Mouse (Mus musculus) spleen, postnatal 10 days (tissue): Measurements from ENCODE around the gene 1810049J17Rik.
A peak's percentile ranks its signal among the peaks of the same experiment; 100 is the strongest.

Experiments
- DNase-seq, 2 experiments: peaks; one replicate each; pipeline ENCODE4 v3.0.0; 2021 to 2022; ENCODE audit warnings: low spot score in 2 of 2

1810049J17Rik gene

DNA sequence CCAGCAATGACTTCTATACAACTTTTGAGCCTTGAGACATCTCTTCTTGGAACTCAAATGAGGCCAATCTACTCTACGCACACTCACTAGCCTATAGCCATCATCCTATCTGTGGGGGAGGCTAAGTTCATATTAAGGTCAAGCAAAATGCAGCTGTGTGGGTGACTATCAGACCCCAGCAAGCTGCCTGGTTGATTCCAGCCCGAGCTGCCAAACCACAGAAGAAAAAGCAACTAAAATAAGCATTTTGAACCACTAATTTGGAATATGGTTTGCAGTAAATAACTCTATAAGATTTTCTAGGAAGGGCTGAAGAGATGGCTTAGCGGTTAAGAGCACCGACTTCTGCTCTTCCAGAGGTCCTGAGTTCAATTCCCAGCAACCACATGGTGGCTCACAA is 11.0 kb downstream of the 1810049J17Rik start:
- no peak for DNase-seq

DNA sequence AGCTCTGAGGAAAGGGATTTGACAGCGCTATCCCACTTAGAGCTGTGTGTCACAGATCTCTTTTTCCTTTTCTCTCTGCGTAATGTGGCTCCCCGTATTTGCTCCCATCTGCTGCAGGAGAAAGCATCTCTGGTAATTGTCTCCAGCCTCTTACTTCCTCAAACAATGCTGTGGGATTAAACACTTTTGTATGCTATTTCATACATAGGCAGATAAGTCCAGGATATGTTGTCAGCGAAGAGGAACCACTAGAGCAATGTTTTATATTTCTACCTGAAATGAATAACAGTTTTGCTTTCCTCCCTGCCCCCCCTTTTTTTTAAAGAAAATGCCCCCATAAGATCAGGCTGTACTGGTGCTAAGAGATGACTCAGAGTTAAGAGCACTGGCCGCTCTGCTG is 13.2 kb downstream of the 1810049J17Rik start:
- no peak for DNase-seq

DNA sequence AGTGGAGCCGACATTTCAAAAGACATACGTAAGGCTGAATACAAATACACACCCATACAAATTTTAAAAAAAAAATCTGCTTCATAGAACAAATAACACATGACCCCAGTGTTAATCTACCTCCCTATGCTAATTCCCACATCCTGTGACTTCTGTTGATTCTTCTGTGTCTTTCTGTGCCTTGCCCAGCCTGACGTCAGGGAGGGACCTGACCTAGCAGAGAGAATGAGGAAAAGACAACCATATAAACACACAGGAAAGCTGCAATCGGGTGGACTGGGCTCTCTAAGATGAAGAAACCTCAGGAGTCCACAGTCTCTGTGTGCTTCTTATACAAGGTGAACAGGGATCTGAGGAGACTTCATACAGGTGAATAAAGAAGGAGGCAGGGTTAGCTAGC is 14.6 kb downstream of the 1810049J17Rik start:
- no peak for DNase-seq

- DNase-seq = no peak
Observed at GRCm38 (mm10) chr15:12306188-12307071, 15.3 kb downstream of the 1810049J17Rik start.

DNA sequence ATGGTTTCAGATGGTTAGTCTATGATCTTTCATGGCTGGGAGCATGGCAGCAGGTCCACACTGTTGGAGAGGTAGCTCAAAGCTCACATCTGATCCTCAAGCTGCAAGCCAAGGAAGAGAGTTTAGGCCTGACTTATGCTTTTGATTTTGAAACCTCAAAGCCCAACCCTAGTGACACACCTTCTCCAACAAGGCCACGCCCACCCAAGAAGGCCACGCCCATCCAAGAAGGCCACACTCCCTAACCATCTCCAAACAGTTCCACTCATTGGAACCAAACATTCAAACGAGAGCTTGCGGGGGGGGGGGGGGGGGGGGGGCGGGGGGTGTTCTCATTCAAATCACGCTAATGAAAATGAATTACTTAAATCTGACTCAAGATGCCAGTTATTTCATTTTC is 19.9 kb downstream of the 1810049J17Rik start:
- DNase-seq = peak in 1 of 2 experiments; percentile 43

DNA sequence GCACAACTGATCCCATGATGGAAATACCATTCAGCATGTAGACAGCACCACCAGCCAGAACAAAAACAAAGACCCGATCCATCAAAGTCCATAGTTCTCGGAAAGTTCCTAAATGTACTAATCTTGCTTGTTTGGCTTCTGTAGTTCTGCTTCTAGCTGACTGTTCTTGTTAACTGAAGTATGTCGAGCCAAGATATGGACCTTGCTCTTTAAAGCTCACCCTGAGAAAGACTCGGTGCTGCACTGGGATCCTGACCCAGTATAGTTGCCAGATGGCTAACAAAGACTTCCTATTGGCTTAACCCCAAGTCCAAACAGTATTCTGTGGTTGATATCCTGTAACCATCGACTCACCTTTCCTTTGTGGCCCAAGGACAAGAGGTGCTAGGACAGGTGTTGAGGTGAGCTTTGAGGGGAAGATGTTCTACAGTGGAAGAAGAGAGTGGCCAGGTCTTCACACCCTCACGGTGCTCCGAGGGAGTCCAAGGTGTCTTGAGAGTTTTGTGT is 23.4 kb downstream of the 1810049J17Rik start:
- no peak for DNase-seq

GRCm38 (mm10) chr15:12296228-12296627 is 25.5 kb downstream of the 1810049J17Rik start:
- no peak for DNase-seq

GRCm38 (mm10) chr15:12291757-12292156 is 29.9 kb downstream of the 1810049J17Rik start:
- DNase-seq = no peak

- DNase-seq = no peak
Observed at GRCm38 (mm10) chr15:12290330-12290729, 31.4 kb downstream of the 1810049J17Rik start.

DNA sequence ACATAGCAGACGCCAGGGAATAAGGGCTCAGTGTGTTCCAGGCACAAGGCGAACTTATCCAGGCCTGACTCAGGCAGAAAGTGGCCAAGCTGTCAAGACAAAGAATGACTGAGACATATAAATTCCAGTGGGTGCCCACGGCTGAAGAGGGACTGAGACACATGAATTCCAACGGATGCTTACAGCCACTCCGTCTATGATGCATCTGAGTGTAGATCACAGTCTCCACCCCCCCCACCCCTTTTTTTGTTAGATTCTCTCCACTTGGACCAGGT is 36.2 kb downstream of the 1810049J17Rik start:
- DNase-seq = no peak

GRCm38 (mm10) chr15:12284794-12285534 is 36.7 kb downstream of the 1810049J17Rik start:
- DNase-seq = no peak

- DNase-seq = no peak
Observed at GRCm38 (mm10) chr15:12279816-12280215, 41.9 kb downstream of the 1810049J17Rik start.

DNA sequence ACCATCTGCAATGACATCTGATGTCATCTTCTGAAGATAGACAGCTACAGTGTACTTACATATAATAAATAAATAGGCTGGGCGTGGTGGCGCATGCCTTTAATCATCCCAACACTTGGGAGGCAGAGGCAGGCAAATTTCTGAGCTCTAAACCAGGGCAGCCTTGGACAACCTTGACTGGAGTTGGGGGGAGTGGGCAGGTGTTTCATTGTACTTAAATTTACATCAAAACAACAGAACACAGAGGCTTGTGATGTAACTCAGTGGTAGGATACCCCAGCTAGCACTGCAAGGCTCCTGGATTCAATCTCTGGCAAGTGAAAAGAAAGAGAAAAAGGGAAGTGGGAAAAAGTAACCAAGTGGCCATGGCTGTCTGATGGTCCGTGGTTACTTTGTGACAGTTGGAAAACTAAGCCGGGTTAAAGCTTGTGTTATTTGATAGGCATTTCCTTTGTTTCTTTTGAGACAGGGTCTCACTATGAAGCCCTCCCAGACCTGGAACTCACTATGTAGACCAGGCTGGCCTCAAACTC is 46.5 kb downstream of the 1810049J17Rik start:
- DNase-seq = no peak

- DNase-seq = no peak
Observed at GRCm38 (mm10) chr15:12274053-12274769, 47.5 kb downstream of the 1810049J17Rik start.

- no peak for DNase-seq
Observed at GRCm38 (mm10) chr15:12273325-12274052, 48.2 kb downstream of the 1810049J17Rik start.
